Mouse (Mus musculus) neutrophil, adult 59 days (primary cell): ENCODE results near the gene Zfp84. TPM values are rescaled to one million over a fixed set of nuclear protein-coding genes. Genes with fewer than 3 reads are reported as not detected.

ENCODE experiments used
- total RNA-seq, 2 experiments: library from RNA; stranded (reverse); gene quantifications; 1 replicate in 1 of 2; 2 replicates in 1 of 2; pipeline ENCODE4 v1.2.4; 2023

The Zfp84 gene
- total RNA-seq: 1 to 10 TPM; 9.0 to 9.7 TPM

GRCm38 (mm10) chr7:29768090-29768900 lies at the start of gene Zfp84:
Zfp84 (plus strand) TSS chr7:29768552.

GRCm38 (mm10) chr7:29726860-29727259 lies 41.5 kb upstream of the Zfp84 start, which contains the start of gene Catsperg2:
Catsperg2 (minus strand) TSS chr7:29727032.

GRCm38 (mm10) chr7:29783871-29784551 lies 15.7 kb downstream of the Zfp84 start, which contains the start of gene Zfp30:
Zfp30 (plus strand) TSS chr7:29783998.

GRCm38 (mm10) chr7:29815910-29816429 lies 47.6 kb downstream of the Zfp84 start, which contains the start of gene Zfp790:
Zfp790 (plus strand) TSS chr7:29816114.

Other genes with a start within 250 kb of the Zfp84 start
- gene Sipa1l3, start 249.9 kb upstream of the Zfp84 start, total RNA-seq: 10 to 100 TPM; 30.9 to 37.8 TPM
- gene Catsperg2, start 41.5 kb upstream of the Zfp84 start, total RNA-seq: not detected
- gene Zfp30, start 15.4 kb downstream of the Zfp84 start, total RNA-seq: under 1 TPM in 1 of 2 experiments, not detected in 1; 0.09 TPM
- 1 to 10 TPM; 4.1 to 6.0 TPM for gene Zfp790, start 47.6 kb downstream of the Zfp84 start, total RNA-seq
- under 1 TPM; 0.24 to 0.73 TPM for gene Zfp940, start 85.1 kb downstream of the Zfp84 start, total RNA-seq
- gene Zfp420, start 91.4 kb downstream of the Zfp84 start, total RNA-seq: 1 to 10 TPM; 2.0 TPM
- gene Zfp27, start 138.0 kb downstream of the Zfp84 start, total RNA-seq: 1 to 10 TPM; 1.7 to 2.4 TPM
- gene Zfp383, start 139.7 kb downstream of the Zfp84 start, total RNA-seq: under 1 TPM; 0.46 to 0.80 TPM
- 1 to 10 TPM; 2.7 to 3.3 TPM for gene Zfp74, start 185.5 kb downstream of the Zfp84 start, total RNA-seq
- 10 to 100 TPM in 1 of 2 experiments, 1 to 10 TPM in 1; 9.7 to 13.8 TPM for gene Zfp568, start 215.4 kb downstream of the Zfp84 start, total RNA-seq